Mouse (Mus musculus): ENCODE measurements at regions not wholly inside any gene's neighbourhood (a gene's known extent, or its start where the extent isn't known, plus 50 kb on each side); places are given as distances from the start of the nearest gene placed in this dataset.

- DNase-seq (ENCODE audit: low spot score in 2 of 2), result peak in 1 of 2 experiments; percentile 10
Measured at GRCm38 (mm10) chr4:5206394-5207099, 413.4 kb upstream of the Impad1 start.

GRCm38 (mm10) chr4:5205328-5206208 lies 412.4 kb upstream of the Impad1 start:
- no peak for DNase-seq (ENCODE audit: low spot score in 2 of 2)

GRCm38 (mm10) chr4:5194272-5194671 lies 401.1 kb upstream of the Impad1 start:
- no peak for DNase-seq (ENCODE audit: low spot score in 2 of 2)

- DNase-seq (ENCODE audit: low spot score in 2 of 2), result no peak
Measured at GRCm38 (mm10) chr4:5181591-5181990, 388.4 kb upstream of the Impad1 start.

GRCm38 (mm10) chr4:5178991-5179693 lies 386.0 kb upstream of the Impad1 start:
- DNase-seq (ENCODE audit: low spot score in 2 of 2), result peak in 1 of 2 experiments; percentile 5

- no peak for DNase-seq (ENCODE audit: low spot score in 2 of 2)
Measured at GRCm38 (mm10) chr4:5165263-5165662, 372.1 kb upstream of the Impad1 start.

- DNase-seq (ENCODE audit: low spot score in 2 of 2), result no peak
Measured at GRCm38 (mm10) chr4:5160931-5161330, 367.8 kb upstream of the Impad1 start.

GRCm38 (mm10) chr4:5130726-5131125 lies 337.6 kb upstream of the Impad1 start:
- no peak for DNase-seq (ENCODE audit: low spot score in 2 of 2)

GRCm38 (mm10) chr4:5126059-5126458 lies 332.9 kb upstream of the Impad1 start:
- no peak for DNase-seq (ENCODE audit: low spot score in 2 of 2)

GRCm38 (mm10) chr4:5098411-5098810 lies 305.3 kb upstream of the Impad1 start:
- no peak for DNase-seq (ENCODE audit: low spot score in 2 of 2)

- DNase-seq (ENCODE audit: low spot score in 2 of 2), result no peak
Measured at GRCm38 (mm10) chr4:5078723-5079122, 285.6 kb upstream of the Impad1 start.

GRCm38 (mm10) chr4:5074754-5075153 lies 281.6 kb upstream of the Impad1 start:
- DNase-seq (ENCODE audit: low spot score in 2 of 2), result no peak

GRCm38 (mm10) chr4:5071243-5071642 lies 278.1 kb upstream of the Impad1 start:
- no peak for DNase-seq (ENCODE audit: low spot score in 2 of 2)

- DNase-seq (ENCODE audit: low spot score in 2 of 2), result no peak
Measured at GRCm38 (mm10) chr4:5059290-5059955, 266.3 kb upstream of the Impad1 start.

- no peak for DNase-seq (ENCODE audit: low spot score in 2 of 2)
Measured at GRCm38 (mm10) chr4:5029929-5030328, 236.8 kb upstream of the Impad1 start.

- DNase-seq (ENCODE audit: low spot score in 2 of 2), result no peak
Measured at GRCm38 (mm10) chr4:4987491-4987890, 194.3 kb upstream of the Impad1 start.

- DNase-seq (ENCODE audit: low spot score in 2 of 2), result no peak
Measured at GRCm38 (mm10) chr4:4983474-4984194, 190.5 kb upstream of the Impad1 start.

- no peak for DNase-seq (ENCODE audit: low spot score in 2 of 2)
Measured at GRCm38 (mm10) chr4:4971800-4972319, 178.7 kb upstream of the Impad1 start.

GRCm38 (mm10) chr4:4948956-4949355 lies 155.8 kb upstream of the Impad1 start:
- DNase-seq (ENCODE audit: low spot score in 2 of 2), result peak in 1 of 2 experiments; percentile 5

GRCm38 (mm10) chr4:4944498-4944897 lies 151.3 kb upstream of the Impad1 start:
- no peak for DNase-seq (ENCODE audit: low spot score in 2 of 2)

- DNase-seq (ENCODE audit: low spot score in 2 of 2), result no peak
Measured at GRCm38 (mm10) chr4:4925741-4926140, 132.6 kb upstream of the Impad1 start.
